Mouse (Mus musculus) liver, adult 2 months (tissue): ENCODE measurements around the gene Ric8b. TPM values are rescaled to one million over a fixed set of nuclear protein-coding genes. Genes with fewer than 3 reads are reported as not detected.

ENCODE experiments used
- DNase-seq: peaks from one replicate; pipeline ENCODE4 v3.0.0-alpha.2; 2011; ENCODE audit warnings: low read depth, low spot score; ENCODE audit errors: extremely low read depth
- H3K27ac ChIP-seq: fragments of 200-500 bp; replicated peaks from 2 replicates; pipeline ENCODE4 v1.5.1; 2012; ENCODE audit warnings: low read depth, mild to moderate bottlenecking, control low read depth, inconsistent platforms, low read length; ENCODE audit not compliant: insufficient read depth
- H3K27me3 ChIP-seq: fragments of 200-500 bp; 2 replicates; pipeline ENCODE4 v1.6.1; 2012; ENCODE audit warnings: mild to moderate bottlenecking, moderate library complexity, low read length, inconsistent platforms; ENCODE audit not compliant: control insufficient read depth, insufficient read depth
- H3K36me3 ChIP-seq: fragments of 200-500 bp; 2 replicates; pipeline ENCODE4 v1.6.1; 2012; ENCODE audit warnings: low read length, inconsistent platforms; ENCODE audit not compliant: control insufficient read depth, insufficient read depth
- H3K4me1 ChIP-seq: fragments of 200-500 bp; 2 replicates; pipeline ENCODE4 v1.6.1; 2011; ENCODE audit warnings: low read length; ENCODE audit not compliant: control insufficient read depth, insufficient read depth
- H3K4me3 ChIP-seq: fragments of 200-500 bp; 2 replicates; pipeline ENCODE4 v1.5.1; 2011; ENCODE audit warnings: low read depth, mild to moderate bottlenecking, control low read depth, low read length, moderate library complexity; ENCODE audit not compliant: insufficient read depth
- H3K79me2 ChIP-seq: fragments of 200-500 bp; 2 replicates; pipeline ENCODE4 v1.6.1; 2012; ENCODE audit warnings: inconsistent platforms, mild to moderate bottlenecking, low read length, moderate library complexity; ENCODE audit not compliant: control insufficient read depth, insufficient read depth
- H3K9ac ChIP-seq: fragments of 200-500 bp; 2 replicates; pipeline ENCODE4 v1.6.1; 2012; ENCODE audit warnings: low read depth, mild to moderate bottlenecking, control low read depth, inconsistent platforms, low read length
- CTCF ChIP-seq: fragments of 200-500 bp; IDR thresholded peaks from 2 replicates; pipeline ENCODE4 v1.5.1; 2011; ENCODE audit warnings: low read depth, low read length, control low read depth
- POLR2A ChIP-seq: fragments of 200-500 bp; IDR thresholded peaks from 2 replicates; pipeline ENCODE4 v1.6.1; 2011; ENCODE audit warnings: low read length, control low read depth; ENCODE audit not compliant: insufficient read depth; ENCODE audit errors: extremely low read depth
- WGBS: fragments of 180-500 bp; shearing (Covaris S2); methylation state at CpG from one replicate; pipeline ENCODE4 v1.1.7; 2018; 5-methylcytosine and 5-hydroxymethylcytosine counted together
- polyA plus RNA-seq: library from polyadenylated mRNA; depleted of rRNA; stranded (reverse); fragments of >200 nt; gene quantifications from 2 replicates; pipeline ENCODE4 v1.2.3, GENCODE M21; 2012
- total RNA-seq: library from RNA; depleted of rRNA; stranded (reverse); fragments of >200 nt; gene quantifications from 2 replicates; pipeline ENCODE4 v1.2.3, GENCODE M21; 2014

Gene Ric8b
- total and polyA plus RNA-seq, 2 experiments: 5.1 to 7.1 TPM

- 98% methylated on average over 2 of the region's 2 CpGs for WGBS
- Histone ChIP-seq H3K4me1 (no peaks in the 10 kb centered on the region), H3K27me3 (no peaks in the 10 kb centered on the region), H3K4me3 (no peak overlapping the region), H3K27ac (no peak overlapping the region), H3K36me3 (peaks cover 2% of the 10 kb centered on the region), H3K9ac (no peak overlapping the region), H3K79me2 (no peaks in the 10 kb centered on the region)
- TF ChIP-seq POLR2A: no peak
- no peak for TF ChIP-seq CTCF
- no peak for DNase-seq
Measured at GRCm38 (mm10) chr10:84981441-84981840, 64.0 kb downstream of the Ric8b start.

GRCm38 (mm10) chr10:84982675-84983074 lies 65.3 kb downstream of the Ric8b start:
- H3K36me3 ChIP-seq: peaks cover 7% of the 10 kb centered on the region
- no peak for DNase-seq
- H3K4me1 ChIP-seq: no peaks in the 10 kb centered on the region
- no peak overlapping the region for H3K4me3 ChIP-seq
- H3K79me2 ChIP-seq: no peaks in the 10 kb centered on the region
- WGBS: 82% methylated on average over 7 of the region's 7 CpGs
- TF ChIP-seq CTCF (no peak), POLR2A (no peak)
- H3K9ac ChIP-seq: no peak overlapping the region
- H3K27ac ChIP-seq: no peak overlapping the region
- no peaks in the 10 kb centered on the region for H3K27me3 ChIP-seq

- Histone ChIP-seq H3K9ac (no peak overlapping the region), H3K4me1 (no peaks in the 10 kb centered on the region), H3K27me3 (no peaks in the 10 kb centered on the region), H3K4me3 (no peak overlapping the region), H3K79me2 (no peaks in the 10 kb centered on the region), H3K27ac (no peak overlapping the region), H3K36me3 (peaks cover 11% of the 10 kb centered on the region)
- WGBS: 97% methylated on average over 9 of the region's 9 CpGs
- DNase-seq: no peak
- TF ChIP-seq CTCF (peak; percentile 66), POLR2A (no peak)
Measured at GRCm38 (mm10) chr10:84985956-84986355, 68.5 kb downstream of the Ric8b start.

- no peaks in the 10 kb centered on the region for H3K4me1 ChIP-seq
- H3K27ac ChIP-seq: no peak overlapping the region
- no peak overlapping the region for H3K4me3 ChIP-seq
- no peaks in the 10 kb centered on the region for H3K79me2 ChIP-seq
- TF ChIP-seq CTCF (no peak), POLR2A (no peak)
- DNase-seq: no peak
- H3K36me3 ChIP-seq: peaks cover 16% of the 10 kb centered on the region
- H3K9ac ChIP-seq: no peak overlapping the region
- 94% methylated on average over 4 of the region's 4 CpGs for WGBS
- no peaks in the 10 kb centered on the region for H3K27me3 ChIP-seq
Measured at GRCm38 (mm10) chr10:84987666-84988065, 70.2 kb downstream of the Ric8b start.

GRCm38 (mm10) chr10:84988650-84989049 lies 71.2 kb downstream of the Ric8b start:
- TF ChIP-seq CTCF (no peak), POLR2A (no peak)
- WGBS: 81% methylated on average over 4 of the region's 4 CpGs
- Histone ChIP-seq H3K79me2 (no peaks in the 10 kb centered on the region), H3K4me1 (no peaks in the 10 kb centered on the region), H3K27ac (no peak overlapping the region), H3K4me3 (no peak overlapping the region), H3K36me3 (peaks cover 17% of the 10 kb centered on the region), H3K27me3 (no peaks in the 10 kb centered on the region), H3K9ac (no peak overlapping the region)
- DNase-seq: no peak

- TF ChIP-seq CTCF: no peak
- no peak for TF ChIP-seq POLR2A
- peaks cover 22% of the 10 kb centered on the region for H3K36me3 ChIP-seq
- H3K4me1 ChIP-seq: no peaks in the 10 kb centered on the region
- no peak overlapping the region for H3K9ac ChIP-seq
- no peaks in the 10 kb centered on the region for H3K79me2 ChIP-seq
- no peak for DNase-seq
- no peaks in the 10 kb centered on the region for H3K27me3 ChIP-seq
- H3K4me3 ChIP-seq: no peak overlapping the region
- WGBS: 84% methylated on average over 4 of the region's 4 CpGs
- H3K27ac ChIP-seq: no peak overlapping the region
Measured at GRCm38 (mm10) chr10:84994346-84994745, 76.9 kb downstream of the Ric8b start.

- H3K79me2 ChIP-seq: no peaks in the 10 kb centered on the region
- H3K9ac ChIP-seq: no peak overlapping the region
- WGBS: 95% methylated on average over 3 of the region's 3 CpGs
- no peak for DNase-seq
- H3K36me3 ChIP-seq: peaks cover 21% of the 10 kb centered on the region
- TF ChIP-seq CTCF: no peak
- TF ChIP-seq POLR2A: no peak
- H3K27me3 ChIP-seq: no peaks in the 10 kb centered on the region
- no peak overlapping the region for H3K4me3 ChIP-seq
- H3K27ac ChIP-seq: no peak overlapping the region
- no peaks in the 10 kb centered on the region for H3K4me1 ChIP-seq
Measured at GRCm38 (mm10) chr10:84994971-84995370, 77.6 kb downstream of the Ric8b start.
